Mouse (Mus musculus) fibroblast of lung, adult 2 months (primary cell): ENCODE results near the gene Vwa3b.

Experiments
- DNase-seq: peaks from one replicate; pipeline ENCODE4 v3.0.0-alpha.2; 2011; ENCODE audit warnings: low read depth

Vwa3b gene

GRCm38 (mm10) chr1:37011626-37012209, 14.7 kb upstream of the Vwa3b start:
- no peak for DNase-seq

- DNase-seq = no peak
Measured at GRCm38 (mm10) chr1:37013006-37013405, 13.4 kb upstream of the Vwa3b start.

- DNase-seq = no peak
Measured at GRCm38 (mm10) chr1:37013687-37014086, 12.7 kb upstream of the Vwa3b start.

DNA sequence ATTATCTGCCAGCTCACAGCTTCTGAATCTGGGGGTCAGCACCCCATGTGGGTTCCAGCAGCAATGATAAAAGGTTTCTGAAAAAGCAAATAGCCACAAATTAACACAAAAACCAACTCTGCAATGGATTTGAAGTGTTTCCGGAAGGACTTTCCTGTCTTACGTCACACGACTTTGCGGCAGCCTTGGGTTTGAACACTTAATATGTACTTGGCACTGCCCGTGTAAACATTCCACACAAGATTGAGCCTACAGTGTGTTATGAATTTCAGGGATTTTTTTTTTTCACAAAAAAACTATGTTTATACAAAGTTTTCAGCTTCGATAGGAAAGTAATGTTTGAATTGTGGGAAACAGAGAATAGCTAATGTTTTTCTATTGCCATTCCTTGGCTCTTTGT, 7.4 kb upstream of the Vwa3b start:
- peak; percentile 27 for DNase-seq

- DNase-seq = no peak
Measured at GRCm38 (mm10) chr1:37022704-37023103, 3.7 kb upstream of the Vwa3b start.

- DNase-seq = no peak
Measured at GRCm38 (mm10) chr1:37024736-37025135, 1.7 kb upstream of the Vwa3b start.

DNA sequence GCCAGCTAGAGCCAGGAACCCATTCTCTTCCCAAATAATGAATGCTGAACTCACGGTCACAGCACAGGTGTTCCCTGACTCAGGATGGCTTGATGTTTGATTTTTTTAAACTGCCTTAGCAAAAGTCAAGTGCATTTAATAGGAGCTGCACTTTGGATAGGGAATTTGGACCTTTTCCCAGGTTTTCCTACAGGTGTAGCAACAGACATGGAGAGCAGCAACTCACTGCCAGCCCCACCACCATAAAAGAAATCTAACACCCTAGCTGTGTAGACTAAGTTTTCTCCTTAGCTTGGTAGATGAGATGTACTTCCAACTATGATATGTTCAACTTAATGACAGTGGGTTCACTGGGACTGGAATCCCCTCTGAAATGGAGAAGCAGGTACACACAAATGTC, 1.0 kb upstream of the Vwa3b start:
- DNase-seq = no peak

- no peak for DNase-seq
Measured at GRCm38 (mm10) chr1:37026866-37027265, 470 bp downstream of the Vwa3b start.

DNA sequence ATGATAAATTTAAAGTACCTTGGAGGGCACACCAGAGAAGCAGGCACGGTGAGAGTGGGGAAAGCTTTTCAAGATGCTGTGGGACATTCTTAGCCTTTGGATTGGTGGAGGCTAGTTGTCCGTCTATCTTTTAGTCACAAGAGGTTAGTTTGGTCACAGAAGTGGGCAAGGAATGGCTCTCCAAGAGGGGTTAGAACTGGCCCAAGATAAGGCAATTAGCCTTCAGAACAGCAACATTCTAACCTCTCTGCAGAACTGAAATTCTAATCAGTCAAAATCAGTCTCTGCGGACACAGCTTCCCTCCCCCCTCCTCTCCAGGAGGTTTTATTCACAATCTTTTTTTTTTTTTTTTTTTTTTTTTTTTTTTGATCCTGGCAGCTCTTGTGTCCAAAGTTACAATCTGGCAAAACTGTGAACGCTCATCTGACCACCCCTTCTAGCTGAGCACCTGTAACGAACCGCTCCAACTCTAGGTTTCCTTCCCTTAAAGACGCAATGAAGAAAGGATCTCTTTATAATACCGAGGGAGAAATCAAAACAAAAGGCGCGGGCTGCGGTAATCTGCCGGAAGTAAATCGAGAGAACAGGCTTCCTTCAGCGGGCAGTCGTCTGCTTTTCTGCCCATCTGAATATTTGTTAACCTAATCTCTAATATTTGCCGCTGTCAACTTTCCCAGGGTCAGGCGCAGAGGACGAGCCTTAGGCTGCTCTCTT, 2.2 kb downstream of the Vwa3b start:
- no peak for DNase-seq

DNA sequence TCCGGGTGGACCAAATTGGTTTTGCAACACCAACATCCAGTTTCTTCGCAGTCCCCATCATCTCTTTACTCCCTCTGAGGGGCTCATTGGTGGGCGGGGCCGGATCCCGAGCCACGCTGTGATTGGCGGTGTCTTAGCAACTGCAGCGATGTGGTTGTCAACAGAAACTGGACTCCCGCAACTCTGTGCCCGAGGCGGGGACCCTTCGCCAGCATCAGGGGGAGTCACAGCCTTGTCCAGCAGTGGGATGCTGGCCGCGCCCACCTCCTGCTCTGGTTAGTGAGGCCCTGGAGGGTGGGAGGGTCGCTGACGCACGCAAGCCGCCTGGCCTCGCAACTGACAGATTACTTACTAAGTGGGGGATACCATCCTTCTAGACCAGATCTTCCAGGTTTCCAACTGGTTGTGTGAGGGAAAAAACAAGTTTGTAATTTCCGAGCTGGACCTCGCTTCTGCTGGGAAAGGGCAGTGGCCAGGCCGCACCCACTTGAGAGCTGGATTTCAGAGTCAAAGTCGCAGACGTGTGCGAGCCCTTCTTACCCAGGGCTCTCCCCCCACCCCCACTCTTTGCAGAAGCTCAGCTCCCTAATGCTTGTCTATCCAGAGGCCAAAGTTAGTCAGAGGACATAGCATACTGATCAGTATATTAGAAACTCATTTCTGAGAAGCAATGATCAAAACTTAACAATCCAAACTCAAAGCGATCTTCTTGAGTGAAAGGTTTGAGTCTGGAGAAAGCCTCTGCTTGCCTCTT, 2.9 kb downstream of the Vwa3b start:
- DNase-seq = no peak

GRCm38 (mm10) chr1:37029942-37030341, 3.5 kb downstream of the Vwa3b start:
- DNase-seq = no peak

GRCm38 (mm10) chr1:37030693-37031092, 4.3 kb downstream of the Vwa3b start:
- DNase-seq = no peak

DNA sequence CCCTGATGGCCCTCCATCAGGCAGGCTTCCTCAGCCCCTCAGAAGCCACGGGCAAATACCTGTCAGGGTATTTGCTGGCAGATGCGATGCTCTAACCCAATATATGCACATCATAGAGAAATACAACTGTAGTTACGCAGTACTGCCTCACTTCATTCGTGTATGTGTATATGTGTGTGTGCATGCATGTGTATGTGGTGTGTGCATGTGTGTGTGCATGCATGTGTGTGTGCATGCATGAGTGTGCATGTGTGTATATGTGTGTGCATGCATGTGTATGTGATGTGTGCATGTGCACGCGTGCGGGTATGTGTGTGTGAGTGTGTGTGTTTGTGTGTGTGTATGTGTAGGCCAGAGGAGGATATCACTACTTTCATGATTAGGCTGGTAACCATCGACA, 9.5 kb downstream of the Vwa3b start:
- DNase-seq = no peak

DNA sequence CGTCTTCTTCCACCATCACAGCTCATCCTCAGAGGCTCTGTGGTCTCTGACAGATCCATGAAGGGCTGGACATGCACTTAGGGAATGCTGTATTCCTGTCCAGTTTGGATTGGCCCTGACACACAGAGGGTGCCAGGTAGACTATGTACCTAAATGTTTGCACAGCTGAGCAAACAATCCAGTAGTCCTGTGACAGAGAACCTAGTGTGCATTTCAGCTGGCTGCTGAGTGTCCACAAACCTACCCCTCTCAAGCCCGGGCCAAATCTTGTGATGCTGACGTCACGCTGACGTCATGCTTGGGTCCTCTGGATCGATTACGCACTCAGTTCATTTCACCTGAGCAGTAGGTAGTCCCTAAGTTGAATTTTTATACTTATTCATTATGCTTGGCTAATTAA, 14.7 kb downstream of the Vwa3b start:
- no peak for DNase-seq

DNA sequence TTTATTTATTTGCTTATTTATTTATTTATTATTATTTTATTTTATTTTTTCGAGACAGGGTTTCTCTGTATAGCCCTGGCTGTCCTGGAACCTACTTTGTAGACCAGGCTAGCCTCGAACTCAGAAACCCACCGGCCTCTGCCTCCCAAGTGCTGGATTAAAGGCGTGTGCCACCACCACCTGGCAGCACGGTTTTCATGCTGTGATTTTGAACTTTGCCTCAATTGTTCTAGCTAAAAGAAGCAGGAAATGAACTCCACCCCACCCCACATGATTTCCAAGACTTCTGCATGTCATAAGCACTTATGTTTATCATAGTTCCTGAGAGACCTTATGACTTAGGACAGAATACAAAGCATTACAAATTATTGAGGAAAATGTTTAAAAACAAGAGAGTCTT, 15.5 kb downstream of the Vwa3b start:
- no peak for DNase-seq

DNA sequence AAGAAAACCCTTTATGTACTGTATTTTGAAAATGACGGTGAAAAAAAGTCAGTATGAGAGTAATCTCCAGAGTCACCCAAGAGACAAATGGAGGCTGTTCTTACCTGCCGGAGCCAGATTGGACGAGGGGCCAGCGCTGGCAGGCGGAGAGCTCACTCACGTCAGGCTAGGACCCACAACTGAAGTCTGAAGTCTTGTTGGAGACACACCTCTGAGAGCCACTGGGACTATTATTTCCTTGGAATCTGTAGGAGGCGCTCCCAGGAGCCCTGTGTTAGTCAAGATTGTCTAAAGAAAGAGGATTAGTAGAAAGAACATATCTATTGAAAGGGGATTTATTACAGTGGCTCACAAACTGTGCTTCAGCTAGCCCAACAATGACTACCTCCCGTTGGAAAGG, 16.4 kb downstream of the Vwa3b start:
- no peak for DNase-seq

DNA sequence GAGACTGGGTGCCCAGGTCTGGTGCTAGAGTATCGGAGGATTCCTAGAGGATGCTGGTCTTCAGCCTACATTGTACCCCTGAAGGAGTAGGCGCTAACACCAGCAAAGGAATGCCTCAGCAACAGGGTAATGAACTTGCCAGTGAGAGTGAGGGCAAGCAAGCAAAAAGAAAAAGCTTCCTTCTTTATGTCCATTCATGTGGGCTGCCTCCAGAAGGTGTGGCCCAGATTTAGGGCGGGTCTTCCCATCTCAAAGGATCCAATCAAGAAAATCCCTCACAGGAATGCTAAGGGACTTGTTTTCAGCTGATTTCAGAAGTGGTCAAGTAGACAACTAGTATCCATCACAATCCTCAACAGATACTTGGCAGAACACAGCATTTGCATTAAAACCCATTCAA, 16.8 kb downstream of the Vwa3b start:
- DNase-seq = no peak

DNA sequence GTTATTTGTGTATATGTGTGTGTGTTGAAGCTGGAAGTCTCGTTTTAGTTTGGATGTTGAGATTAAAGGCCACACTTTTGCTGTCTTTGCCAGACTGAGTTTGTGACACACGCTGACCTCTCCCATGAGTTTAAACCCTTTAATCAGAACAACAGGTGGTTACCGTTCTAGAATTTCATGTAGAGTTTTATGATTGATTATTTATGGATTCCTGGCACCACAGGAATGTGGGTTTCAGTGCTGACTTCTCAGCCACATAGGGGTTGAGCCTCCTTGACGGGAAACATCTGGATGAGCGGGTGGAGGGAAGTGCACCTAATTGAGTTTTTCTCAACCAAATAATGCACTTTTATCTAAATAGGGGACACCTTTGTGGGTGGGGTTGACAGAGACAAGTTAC, 19.1 kb downstream of the Vwa3b start:
- peak; percentile 7 for DNase-seq

GRCm38 (mm10) chr1:37049159-37049558, 22.8 kb downstream of the Vwa3b start:
- DNase-seq = no peak

DNA sequence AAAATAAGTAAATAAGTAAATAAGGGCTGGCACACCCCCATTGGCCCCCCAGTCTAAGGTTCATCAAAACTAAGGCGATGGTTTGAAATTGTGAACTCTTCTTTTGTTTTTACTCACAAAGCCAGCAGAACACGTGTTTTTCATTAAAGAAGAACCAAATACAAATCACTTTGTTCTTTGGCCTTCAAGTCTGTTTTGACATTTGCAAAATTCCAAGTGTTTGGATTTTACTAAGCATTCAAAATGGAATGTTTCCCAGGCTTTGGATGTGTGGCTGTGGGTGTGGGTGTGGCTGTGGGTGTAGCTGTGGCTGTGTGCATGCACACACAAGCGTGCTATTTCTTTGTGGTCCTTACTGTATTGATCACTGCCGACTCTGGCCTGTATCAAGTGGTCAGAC, 27.3 kb downstream of the Vwa3b start:
- no peak for DNase-seq

DNA sequence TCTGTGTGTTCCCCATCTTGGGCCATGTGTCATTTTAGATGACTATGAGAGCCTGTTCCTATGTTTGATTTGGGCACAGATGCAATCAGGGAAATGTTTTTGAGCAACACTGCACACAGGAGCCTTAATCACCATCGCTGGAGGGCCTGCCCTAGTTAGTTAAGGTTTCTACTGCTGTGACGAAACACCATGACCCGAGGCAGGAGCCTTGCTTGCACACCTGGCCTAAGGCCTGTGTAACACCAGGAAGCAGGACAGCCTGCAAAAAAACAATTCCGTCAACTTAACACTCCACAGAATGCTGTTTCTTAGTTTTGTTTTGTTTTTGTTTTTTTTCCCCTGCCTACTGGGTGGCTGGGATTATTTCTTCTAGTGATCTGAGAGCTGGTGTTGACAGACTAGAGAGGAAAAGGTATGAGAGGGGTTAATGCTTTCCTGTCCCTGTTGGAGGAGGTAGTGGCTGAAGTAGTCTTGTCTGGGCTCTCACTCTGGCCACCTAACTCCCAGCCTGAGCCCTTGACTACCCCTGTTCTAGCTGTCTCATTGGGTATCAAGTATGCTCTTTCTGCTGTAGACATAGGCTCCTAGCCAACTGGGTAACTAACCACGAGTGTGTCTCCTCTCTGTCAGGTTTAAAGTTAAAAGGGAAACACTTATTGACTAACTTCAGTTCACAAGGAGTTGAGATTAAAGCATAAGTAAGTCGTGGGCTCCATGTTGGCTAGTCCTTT, 30.6 kb downstream of the Vwa3b start:
- no peak for DNase-seq

DNA sequence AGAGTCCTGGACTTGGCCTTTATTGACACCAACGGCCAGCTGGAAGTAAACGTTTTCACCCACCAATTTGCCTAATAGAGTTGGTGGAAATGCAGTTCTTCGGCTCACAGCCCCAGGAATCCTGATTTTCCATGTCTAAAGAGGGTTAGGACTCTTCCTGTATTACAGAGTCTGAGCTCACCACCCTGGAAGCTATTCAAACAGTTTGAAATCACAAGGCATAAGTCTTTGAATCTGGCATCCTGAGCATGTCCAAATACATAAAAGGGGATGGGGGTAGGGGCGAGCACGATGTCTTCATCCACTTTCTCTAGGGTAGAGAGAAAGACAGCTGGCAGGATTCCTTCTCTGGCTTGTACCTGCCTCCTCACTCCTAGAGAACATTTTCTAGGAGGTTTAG, 34.5 kb downstream of the Vwa3b start:
- no peak for DNase-seq

DNA sequence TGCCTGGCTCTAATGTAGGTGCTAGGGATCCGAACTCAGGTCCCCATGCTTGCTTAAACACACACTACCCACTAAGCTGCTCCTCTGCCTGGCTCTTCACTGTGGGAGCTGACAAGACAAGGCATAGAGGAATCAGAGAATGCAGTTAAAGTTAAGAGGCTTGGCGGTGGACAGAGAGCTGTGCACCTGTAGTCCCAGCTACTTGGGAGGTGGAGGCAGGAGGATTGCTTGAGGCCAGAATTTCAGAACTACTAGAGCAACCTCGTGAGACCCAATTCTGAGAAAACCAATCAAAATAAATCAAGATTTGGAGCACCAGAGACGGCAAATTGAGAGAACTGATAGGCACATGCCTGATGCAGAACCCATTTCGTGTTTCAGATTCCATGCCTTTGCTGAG, 36.7 kb downstream of the Vwa3b start:
- DNase-seq = no peak
